Mouse (Mus musculus) frontal cortex, postnatal 36 days (tissue): ENCODE data around the gene Sgcd.
"Not testable (repeated sequence)": the region's sequence is repeated elsewhere in the genome, so short reads cannot be mapped to it uniquely, and the experiment has no call there.

ENCODE experiments used
- DNase-seq, 2 experiments: peaks; one replicate each; pipeline ENCODE4 v3.0.0; 2022; ENCODE audit warnings: low spot score in 2 of 2

Sgcd gene

DNA sequence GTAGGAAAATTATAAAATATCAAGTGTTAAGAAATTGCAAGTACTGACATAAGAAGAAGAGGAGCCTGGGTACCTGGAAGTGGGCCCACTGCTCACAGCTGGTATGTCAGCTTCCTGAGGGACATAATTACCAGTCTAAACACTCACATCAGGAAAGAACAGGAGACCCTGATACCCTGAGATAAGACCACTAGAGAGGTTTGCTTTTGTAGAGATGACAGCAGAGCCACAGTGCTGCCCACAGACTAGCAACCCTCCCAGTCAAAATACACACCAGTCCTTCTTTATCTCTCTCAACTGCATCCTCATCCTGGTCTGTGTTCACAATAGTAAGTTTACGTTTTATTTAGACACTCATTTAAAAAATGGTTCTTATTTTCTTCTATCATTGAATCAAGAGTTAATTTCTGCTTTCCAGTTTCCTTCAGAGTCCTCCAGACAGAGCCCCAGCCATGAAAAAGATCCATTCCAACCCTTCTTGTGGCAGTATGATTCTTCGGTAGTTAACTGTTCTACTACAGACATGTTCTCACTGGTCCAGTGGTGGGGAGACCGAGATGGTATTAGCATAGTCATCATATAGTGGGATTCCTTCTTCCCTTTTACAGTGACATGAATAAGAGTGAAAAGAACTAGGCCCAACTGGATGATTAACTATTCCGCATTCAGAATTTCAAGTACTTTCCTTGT lies 211.4 kb downstream of the Sgcd start:
- DNase-seq, result no peak

GRCm38 (mm10) chr11:47776019-47776418 lies 212.8 kb downstream of the Sgcd start:
- no peak for DNase-seq

GRCm38 (mm10) chr11:47765859-47766258 lies 222.9 kb downstream of the Sgcd start:
- no peak for DNase-seq

- DNase-seq, result not testable (repeated sequence)
These were observed 225.2 kb downstream of the Sgcd start for GRCm38 (mm10) chr11:47763569-47763968.

GRCm38 (mm10) chr11:47759015-47759414 lies 229.8 kb downstream of the Sgcd start:
- peak; percentile 13 to 34 for DNase-seq

DNA sequence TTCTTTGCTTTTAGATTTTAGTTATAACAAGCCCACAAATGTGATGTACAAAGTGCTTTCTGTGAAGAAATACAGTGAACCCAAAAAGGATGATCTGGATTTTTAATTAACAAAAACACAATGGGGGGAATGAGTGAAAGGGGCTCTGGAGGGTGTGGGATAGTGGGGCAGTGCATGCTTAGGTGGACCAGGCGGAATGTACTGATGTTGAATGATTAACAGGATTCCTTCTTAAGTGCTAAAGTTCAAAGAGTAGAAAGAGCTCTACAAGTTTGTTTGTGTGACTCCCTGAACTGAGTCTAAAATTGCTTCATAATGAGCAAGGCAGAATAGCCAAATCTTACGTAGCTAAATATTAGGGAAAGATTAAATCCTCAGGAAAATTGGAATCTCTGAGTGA lies 246.0 kb downstream of the Sgcd start:
- DNase-seq, result no peak

GRCm38 (mm10) chr11:47704930-47705787 lies 283.6 kb downstream of the Sgcd start:
- peak; percentile 31 to 50 for DNase-seq

DNA sequence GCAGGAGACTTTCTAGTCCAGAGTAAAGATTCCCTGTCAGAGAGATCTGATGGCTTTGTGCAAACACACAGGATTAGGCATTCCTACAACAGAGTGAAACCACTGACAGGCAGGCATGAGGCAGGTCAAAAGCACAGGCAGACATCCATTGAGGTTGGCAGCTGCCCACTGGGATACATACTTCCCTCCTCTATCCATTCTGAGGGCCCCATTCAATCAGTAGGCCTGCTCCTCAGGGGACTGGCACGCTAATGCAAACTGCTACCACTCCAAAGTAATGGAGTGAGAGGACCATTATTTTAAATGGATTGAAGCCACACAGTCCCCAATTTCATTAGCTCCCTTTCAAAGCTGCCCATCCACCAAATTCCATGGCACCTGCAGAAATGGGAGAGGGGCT lies 293.2 kb downstream of the Sgcd start:
- DNase-seq, result no peak

DNA sequence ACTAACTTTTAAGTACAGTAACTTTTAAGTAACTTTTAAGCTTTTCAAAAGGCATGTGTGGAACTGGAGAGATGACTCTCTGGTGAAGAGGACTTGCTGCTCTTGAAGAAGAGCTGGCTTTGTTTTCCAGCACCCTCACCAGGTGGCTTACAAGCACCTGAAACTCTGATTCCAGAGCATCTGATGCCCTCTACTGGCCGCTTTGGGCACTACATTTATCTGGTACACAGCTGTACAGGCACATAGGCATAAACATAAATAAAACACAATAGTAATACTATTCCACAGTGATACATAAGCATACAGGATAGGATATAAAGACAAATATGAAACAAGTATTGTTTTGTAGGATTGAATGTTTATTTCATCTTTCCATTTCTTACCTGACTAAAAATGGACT lies 330.6 kb downstream of the Sgcd start:
- DNase-seq, result peak; percentile 8 to 20

DNA sequence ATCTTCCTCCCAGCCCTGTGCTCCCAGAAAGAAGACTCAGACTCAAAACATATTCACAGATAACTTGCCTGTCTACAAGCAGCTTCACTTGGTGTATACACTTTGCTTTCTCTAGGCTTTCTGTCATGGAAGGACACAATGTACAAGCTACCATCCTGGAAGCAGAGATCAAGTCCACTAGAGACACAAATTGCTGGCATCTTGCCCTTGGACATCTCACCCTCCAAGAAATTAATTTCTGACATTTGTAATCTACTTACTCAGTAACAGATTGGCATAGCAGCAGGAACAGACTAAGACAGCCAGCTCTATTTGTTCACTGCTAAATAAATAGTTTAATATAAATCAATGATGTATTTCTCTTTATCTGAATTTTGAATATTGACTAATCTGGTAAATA lies 342.9 kb downstream of the Sgcd start:
- no peak for DNase-seq

DNA sequence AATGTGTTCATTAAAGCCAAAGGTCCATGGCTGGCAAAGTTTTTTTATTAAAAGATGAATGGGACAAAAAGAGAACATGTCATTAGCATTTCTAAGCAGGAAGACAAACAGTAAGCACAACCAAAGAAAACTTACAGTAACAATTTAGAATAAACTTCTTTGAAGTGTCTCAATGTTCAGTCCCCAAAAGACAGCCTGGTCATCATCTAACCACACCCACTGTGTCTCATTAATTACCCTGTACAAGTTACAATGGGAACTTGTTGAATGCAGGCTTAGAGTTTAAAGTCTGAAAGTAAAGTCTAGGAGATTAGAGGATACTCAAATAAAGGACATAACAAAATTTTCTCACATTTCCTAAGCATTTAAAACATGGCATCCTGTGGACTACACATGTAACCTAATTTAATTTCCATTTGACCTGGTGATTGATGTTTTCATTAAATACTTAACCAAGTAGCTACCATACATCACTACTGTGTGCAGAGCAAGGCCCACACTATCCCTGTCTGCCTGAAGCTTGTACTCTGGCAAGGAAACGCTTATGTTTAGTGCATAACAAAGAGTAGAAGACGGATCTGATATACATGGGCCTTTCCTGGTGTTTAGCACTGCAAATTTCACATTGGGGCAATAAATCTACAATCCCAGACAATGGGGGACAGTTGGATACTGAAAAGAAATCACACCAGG lies 347.1 kb downstream of the Sgcd start:
- DNase-seq, result no peak

DNA sequence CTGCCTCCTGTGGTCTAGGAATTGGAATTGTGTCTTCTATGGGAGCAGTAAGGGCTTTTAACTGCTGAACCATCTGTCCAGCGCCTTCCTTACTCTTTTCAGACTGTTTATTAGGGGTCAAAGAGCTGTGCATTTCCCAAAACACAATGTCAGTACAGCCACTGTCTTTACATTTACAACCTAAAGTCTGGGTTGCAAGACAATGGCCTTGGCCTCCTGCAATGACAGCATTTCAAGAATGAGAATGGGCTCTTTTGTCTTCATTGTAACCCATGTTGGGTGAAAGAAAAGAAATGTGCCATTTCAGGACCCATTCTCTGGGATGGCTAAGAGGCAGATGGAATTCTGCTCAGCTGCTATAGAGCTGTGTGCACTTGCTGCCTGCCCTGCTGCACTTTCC lies 348.2 kb downstream of the Sgcd start:
- no peak for DNase-seq

- no peak for DNase-seq
These were observed 358.6 kb downstream of the Sgcd start for GRCm38 (mm10) chr11:47630186-47630585.

DNA sequence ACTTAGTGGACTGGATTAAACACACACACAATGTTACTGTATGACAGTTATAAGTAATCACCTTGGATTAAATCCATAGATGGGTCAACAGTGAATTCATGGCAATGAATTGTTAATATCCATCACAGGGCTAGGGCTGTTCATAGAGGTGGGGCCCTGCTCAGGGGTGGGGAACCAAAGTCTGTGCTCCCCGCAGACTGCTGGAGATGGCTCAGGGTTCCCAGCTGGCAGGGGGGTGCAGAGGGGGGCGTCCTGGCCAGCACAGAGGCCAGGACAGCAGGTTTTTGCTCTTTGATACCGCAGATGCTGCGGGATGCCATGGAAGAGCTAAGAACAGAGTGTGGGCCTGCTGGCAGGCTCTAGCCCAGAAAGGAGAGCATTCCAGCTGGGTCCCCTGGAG lies 378.9 kb downstream of the Sgcd start:
- no peak for DNase-seq

GRCm38 (mm10) chr11:47574635-47575034 lies 414.1 kb downstream of the Sgcd start:
- no peak for DNase-seq

GRCm38 (mm10) chr11:47568488-47568887 lies 420.3 kb downstream of the Sgcd start:
- no peak for DNase-seq

GRCm38 (mm10) chr11:47566156-47566555 lies 422.6 kb downstream of the Sgcd start:
- peak; percentile 15 to 28 for DNase-seq

GRCm38 (mm10) chr11:47524845-47525244 lies 463.9 kb downstream of the Sgcd start:
- DNase-seq, result no peak

DNA sequence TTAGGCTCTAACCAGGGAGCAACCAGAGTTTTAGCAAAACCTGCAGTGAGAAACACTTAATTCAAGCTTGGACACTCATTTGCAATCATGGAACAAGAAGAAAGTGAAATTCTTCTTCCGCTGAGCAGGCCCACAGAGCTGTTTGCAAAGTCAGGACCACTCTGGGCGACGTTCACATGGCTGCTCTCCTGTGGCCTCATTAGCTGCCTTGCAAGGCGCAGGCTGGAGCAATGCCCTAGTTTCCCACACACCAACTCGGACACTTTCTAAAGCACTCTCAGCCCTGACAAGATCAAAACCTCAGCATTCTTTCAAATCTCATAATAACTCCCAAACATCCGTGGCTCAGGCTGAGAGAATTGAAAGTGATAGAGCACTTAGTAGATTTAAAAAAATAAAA lies 480.7 kb downstream of the Sgcd start:
- DNase-seq, result peak in 1 of 2 experiments; percentile 3

GRCm38 (mm10) chr11:47503236-47503635 lies 485.5 kb downstream of the Sgcd start:
- not testable (repeated sequence) for DNase-seq

GRCm38 (mm10) chr11:47473493-47474230 lies 515.1 kb downstream of the Sgcd start:
- DNase-seq, result peak; percentile 26 to 68

DNA sequence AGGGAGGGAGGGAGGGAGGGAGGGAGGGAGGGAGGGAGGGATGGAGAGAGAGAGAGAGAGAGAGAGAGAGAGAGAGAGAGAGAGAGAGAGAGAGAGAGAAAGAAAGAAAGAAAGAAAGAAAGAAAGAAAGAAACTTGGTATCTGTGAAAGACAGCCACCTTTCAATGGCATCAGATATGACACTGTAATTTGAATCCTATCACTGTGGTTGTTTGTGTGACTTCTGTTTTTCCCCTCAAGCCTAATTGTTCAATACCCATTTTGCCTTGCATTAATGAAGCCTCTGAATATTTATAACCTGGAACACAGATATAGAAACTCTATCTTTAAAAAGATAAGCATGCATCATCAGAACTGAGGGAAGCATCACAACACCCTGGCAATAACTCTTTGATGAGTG lies 528.1 kb downstream of the Sgcd start:
- DNase-seq, result not testable (repeated sequence)
